Mouse (Mus musculus) cerebral cortex, adult 2 months (tissue): Measurements from ENCODE around the gene Gm49661.

Source experiments
- WGBS: fragments of 180-500 bp; shearing (Covaris S2); methylation state at CpG from one replicate; pipeline ENCODE4 v1.1.7; 2018; 5-methylcytosine and 5-hydroxymethylcytosine counted together

The Gm49661 gene

GRCm38 (mm10) chr8:84969241-84970134 lies at the start of gene Gm49661, which contains the start of the genes Prdx2 and Rnaseh2a:
Gm49661 (minus strand) TSS chr8:84969433.
Prdx2 (plus strand) TSS chr8:84969587.
Rnaseh2a (minus strand) TSS chr8:84969767.
- WGBS, result under 1% methylated on average over 56 of the region's 56 CpGs

GRCm38 (mm10) chr8:85017209-85017608 lies 48.0 kb upstream of the Gm49661 start:
- WGBS, result 45% methylated on average over 5 of the region's 5 CpGs

GRCm38 (mm10) chr8:85016724-85017123 lies 47.5 kb upstream of the Gm49661 start:
- 72% methylated on average over 10 of the region's 10 CpGs for WGBS

GRCm38 (mm10) chr8:85014431-85014830 lies 45.2 kb upstream of the Gm49661 start, which contains the start of gene Best2:
Best2 (minus strand) TSS chr8:85014531.
- 55% methylated on average over 2 of the region's 2 CpGs for WGBS

DNA sequence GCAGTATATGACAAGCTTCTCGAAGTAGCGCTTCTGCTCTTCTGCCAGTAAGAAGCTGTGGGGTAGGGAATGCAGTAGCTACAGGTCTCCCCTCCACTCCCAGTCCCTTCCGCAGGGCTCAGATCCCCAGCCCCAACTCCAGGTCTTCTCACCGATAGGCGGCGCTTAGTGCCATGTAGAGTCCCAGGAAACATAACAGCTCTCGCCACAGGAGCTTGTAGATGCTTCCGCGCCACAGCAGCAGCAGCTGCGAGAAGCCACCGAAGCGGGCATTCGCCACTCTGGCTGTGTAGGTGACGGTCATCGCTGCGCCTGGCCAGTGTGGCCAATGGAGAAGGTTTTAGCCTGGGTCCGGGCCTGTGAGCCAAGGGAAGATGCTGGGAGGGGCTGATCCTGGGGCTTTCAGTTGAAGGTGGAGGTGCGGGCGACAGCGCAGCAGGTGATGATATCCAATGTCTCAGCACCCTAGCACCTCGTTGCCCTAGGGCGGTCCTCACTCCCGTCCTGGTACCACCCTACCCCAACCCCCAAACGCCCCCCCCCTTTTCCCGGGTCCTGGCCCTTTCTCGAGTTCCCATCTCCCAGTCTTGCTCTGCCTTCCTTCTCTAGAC lies 44.1 kb upstream of the Gm49661 start:
- WGBS, result 2% methylated on average over 26 of the region's 26 CpGs

- 14% methylated on average over 28 of the region's 28 CpGs for WGBS
These were observed 42.0 kb upstream of the Gm49661 start for GRCm38 (mm10) chr8:85011242-85011641.

DNA sequence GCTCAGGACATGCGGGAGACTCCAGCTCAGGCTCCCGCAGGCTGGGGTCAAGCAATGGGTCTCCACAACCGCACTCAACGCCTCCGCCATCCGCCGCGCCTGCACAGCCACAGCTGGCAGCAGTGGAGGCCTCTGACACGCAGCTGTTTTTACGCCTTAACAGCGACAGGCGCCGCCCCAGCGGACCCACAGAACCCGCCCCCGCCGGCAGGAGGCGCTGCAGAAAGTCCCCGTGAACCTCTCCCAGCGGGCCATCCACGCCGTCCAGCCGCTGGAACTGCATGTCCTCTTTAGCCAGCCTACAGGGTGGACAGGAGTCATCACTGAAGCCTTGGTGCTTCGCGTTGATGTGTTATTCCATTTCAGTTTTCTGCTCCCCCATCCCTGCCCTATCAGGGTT lies 38.5 kb upstream of the Gm49661 start:
- 26% methylated on average over 25 of the region's 25 CpGs for WGBS

DNA sequence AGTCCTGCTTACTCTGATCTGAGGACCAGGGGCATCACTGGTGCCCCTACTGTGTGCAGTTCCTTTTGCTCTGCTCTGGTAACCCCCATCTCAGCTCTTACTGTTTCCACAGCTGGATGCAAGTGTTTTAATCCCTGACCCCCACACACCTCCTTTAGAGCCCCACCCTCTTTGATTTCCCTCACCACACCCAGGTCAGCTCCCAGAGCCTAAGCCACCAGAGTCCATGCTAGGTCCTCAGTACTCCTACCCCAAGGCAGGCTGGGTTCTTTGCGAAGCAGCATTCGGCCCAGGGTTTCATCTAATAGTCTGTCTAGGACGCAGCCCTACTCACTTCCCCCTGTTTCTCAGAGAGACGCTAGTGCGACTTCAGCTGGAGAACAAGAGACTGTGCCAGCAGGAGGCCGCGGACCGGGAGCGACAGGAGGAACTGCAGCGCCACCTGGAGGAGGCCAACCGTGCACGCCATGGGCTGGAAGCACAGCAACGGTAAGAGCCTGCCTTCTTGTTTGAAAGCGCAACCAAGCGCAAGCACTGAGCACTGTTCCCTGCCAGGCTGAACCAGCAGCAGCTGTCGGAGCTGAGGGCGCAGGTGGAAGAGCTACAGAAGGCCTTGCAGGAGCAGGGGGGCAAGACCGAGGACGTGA lies 28.5 kb upstream of the Gm49661 start:
- 8% methylated on average over 19 of the region's 19 CpGs for WGBS

DNA sequence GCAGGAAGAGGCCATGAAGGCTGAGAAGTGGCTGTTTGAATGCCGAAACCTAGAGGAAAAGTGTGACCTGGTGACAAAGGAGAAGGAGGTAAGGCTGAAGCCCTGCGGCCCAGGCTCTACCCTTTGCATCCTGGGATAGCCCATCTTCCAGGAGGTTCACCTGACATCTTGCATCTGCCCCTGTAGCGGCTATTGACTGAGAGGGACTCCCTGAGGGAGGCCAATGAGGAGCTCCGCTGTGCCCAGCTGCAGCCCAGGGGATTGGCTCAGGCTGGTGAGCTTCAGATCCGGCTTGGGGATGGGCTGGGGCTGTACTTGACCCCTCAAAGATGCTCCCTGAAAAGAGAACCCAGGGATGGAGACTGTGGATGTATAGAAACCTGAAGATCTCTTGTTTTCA lies 27.7 kb upstream of the Gm49661 start:
- 88% methylated on average over 5 of the region's 5 CpGs for WGBS

GRCm38 (mm10) chr8:84995680-84996079 lies 26.4 kb upstream of the Gm49661 start:
- WGBS, result 42% methylated on average over 25 of the region's 25 CpGs

DNA sequence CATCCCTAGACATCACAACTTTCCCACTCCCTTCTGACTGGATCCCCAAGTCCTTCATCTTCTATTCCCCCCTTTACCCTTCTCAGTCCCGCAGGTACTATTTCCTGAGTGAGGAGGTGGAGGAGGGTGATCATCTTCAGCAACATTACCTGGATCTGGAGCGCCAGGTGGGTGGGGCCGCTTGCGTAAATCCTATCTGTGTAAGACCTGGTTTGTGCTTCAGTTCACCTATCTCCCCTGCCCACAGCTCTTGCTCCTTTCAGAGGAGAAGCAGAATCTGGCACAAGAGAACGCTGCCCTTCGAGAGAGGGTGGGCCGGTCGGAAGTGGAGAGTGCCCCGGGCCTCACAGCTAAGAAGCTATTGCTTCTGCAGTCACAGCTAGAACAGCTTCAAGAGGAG lies 25.1 kb upstream of the Gm49661 start:
- 95% methylated on average over 9 of the region's 9 CpGs for WGBS

DNA sequence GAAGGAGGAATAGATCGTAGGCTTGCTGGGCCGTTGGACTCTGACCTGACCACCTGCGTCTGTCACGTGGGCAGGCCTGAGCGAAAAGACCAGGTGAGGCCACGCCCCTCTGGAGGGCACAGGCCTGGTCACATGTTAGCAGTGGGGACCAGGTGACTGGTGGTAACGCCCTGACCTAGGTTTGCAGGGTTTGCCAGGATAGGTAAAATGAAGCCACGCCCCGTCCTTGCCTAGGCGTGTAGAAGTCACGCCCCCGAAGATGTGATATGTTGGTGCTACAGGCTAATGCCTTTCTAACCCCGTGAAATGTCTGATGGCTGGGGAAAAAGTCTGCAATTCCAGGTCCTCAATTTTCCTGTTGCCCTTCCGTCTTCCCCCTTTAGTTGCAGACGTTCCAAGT lies 21.6 kb upstream of the Gm49661 start:
- 4% methylated on average over 15 of the region's 15 CpGs for WGBS

- WGBS, result under 1% methylated on average over 28 of the region's 28 CpGs
These were observed 21.1 kb upstream of the Gm49661 start, which contains the start of gene Hook2 for GRCm38 (mm10) chr8:84990349-84990748. Hook2 (plus strand) TSS chr8:84990603.

GRCm38 (mm10) chr8:84989810-84990209 lies 20.6 kb upstream of the Gm49661 start:
- WGBS, result under 1% methylated on average over 15 of the region's 15 CpGs

- 13% methylated on average over 15 of the region's 15 CpGs for WGBS
These were observed 20.1 kb upstream of the Gm49661 start for GRCm38 (mm10) chr8:84989311-84989731.

DNA sequence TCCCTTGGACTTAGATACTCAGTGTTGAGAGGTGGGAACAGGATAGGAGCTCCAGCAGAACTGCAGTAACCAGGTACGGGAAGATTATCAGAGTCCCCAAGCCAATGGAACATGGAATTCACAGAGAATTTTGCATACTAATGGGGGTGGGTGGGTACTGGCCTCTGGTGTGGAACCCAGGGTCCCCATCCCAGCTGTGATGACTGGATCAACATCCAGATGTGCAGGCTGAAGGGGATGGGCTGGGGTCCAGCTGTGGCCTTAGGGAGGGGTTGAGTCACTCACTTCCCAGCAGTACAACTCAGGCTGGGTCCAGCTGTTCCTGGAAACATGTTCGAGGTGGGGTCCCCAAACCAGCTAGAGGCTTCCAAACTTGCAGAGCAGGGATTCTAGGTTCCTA lies 18.7 kb upstream of the Gm49661 start:
- 80% methylated on average over 2 of the region's 2 CpGs for WGBS

GRCm38 (mm10) chr8:84987388-84987787 lies 18.2 kb upstream of the Gm49661 start:
- 90% methylated on average over 5 of the region's 5 CpGs for WGBS

DNA sequence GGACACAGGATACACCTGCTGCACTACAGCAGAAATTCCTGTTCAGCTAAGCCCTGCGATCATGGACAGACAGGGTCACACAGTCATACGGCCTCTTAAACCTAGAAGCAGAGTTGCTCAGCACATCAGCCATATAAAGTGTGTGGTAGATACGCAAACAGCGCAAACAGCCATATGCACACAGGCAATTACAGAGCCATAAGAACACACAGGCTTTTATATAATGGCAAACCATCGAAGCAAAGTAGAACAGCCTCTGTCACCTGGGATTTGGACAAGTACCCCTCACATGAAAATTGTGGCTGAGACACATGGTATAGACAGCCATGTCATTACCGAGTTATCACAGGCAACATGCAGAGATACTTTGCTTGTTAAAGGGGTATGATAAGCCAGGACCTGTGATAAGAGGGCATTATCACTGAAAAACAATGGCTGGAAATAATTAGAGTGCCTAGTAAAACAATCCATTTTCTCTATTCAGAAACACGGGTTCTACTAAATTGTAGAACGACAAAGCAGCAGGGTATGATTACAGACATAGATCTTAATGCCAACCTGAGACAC lies 17.2 kb upstream of the Gm49661 start:
- WGBS, result 23% methylated on average over 8 of the region's 8 CpGs

DNA sequence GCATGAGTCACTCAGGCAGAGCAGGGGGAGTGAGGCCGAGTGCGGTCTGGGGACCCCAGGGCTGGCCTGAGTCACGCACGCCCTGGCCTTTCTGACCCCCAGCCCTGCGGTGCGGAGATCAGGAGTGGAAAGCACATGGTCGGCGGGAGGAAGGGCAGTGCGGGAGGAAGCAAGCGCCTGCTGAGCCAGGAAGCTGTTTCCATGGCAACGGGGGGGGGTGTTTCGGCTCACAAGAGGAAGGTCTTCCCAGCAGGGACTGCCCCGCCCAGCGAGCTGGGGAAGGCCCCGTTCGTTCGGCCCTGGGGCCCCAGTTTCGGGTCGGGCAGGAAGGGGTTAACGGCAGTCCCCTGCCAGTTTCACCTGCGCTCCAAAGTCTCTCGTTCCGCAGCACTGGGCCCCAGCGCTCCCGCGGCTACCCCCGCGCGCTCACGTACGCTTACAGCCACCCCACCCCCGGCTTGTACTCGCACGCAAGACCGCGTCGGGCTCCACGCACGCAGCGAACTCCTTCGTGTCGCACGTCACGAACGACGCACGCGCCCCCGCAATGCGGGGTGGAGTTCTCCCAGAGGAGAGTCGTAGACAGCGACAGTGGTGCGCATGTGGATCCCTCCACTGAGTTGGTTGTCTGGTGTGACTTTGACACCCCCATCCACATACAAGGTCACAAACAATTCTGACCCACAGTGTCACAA lies 16.6 kb upstream of the Gm49661 start:
- under 1% methylated on average over 51 of the region's 53 CpGs for WGBS

- 2% methylated on average over 23 of the region's 23 CpGs for WGBS
These were observed 15.9 kb upstream of the Gm49661 start for GRCm38 (mm10) chr8:84985049-84985683.
